Mouse (Mus musculus): ENCODE measurements around the gene Slc25a18. TPM values are rescaled to one million over a fixed set of nuclear protein-coding genes. Genes with fewer than 3 reads are reported as not detected.
"Not testable (repeated sequence)": the region's sequence is repeated elsewhere in the genome, so short reads cannot be mapped to it uniquely, and the experiment has no call there.

Gene Slc25a18
- total and polyA plus RNA-seq, 3 experiments = 0.05 TPM; not detected in 2

GRCm38 (mm10) chr6:120798019-120798418, 24.6 kb downstream of the Slc25a18 start:
- no peaks in the 10 kb centered on the region for H3K9me3 ChIP-seq (replicated peaks)
- TF ChIP-seq CTCF (IDR thresholded peaks at IDR 0.05; ENCODE audit: low read depth, low read length) (no peak), GATA1 (IDR thresholded peaks at IDR 0.05; ENCODE audit: borderline replicate concordance, low read length) (no peak), GATA2 (IDR thresholded peaks at IDR 0.05; ENCODE audit: borderline replicate concordance, low read depth, low read length) (no peak), TAL1 (conservative IDR thresholded peaks at IDR 0.05; ENCODE audit: low read depth, low read length) (no peak), POLR2AphosphoS5 (IDR thresholded peaks at IDR 0.05; ENCODE audit: insufficient replicate concordance, low read depth, low read length) (no peak)
- no peaks in the 10 kb centered on the region for H3K27me3 ChIP-seq (ENCODE audit: insufficient read depth, low read length)
- no peak for DNase-seq (ENCODE audit: low spot score)
- ATAC-seq (ENCODE audit: extremely low read depth, insufficient number of reproducible peaks, low FRiP score, poor library complexity, severe bottlenecking) = peak; percentile 51
- no peak overlapping the region for H3K4me3 ChIP-seq (ENCODE audit: low read depth, low read length)
- H3K4me1 ChIP-seq (ENCODE audit: insufficient read depth, low read depth, low read length) = peaks cover 58% of the 10 kb centered on the region
- peaks cover 99% of the 10 kb centered on the region for H3K36me3 ChIP-seq (replicated peaks)

GRCm38 (mm10) chr6:120798905-120799304, 25.5 kb downstream of the Slc25a18 start:
- DNase-seq (ENCODE audit: low spot score) (no peak), ATAC-seq (ENCODE audit: extremely low read depth, insufficient number of reproducible peaks, low FRiP score, poor library complexity, severe bottlenecking) (no peak)
- Histone ChIP-seq H3K36me3 (replicated peaks) (peaks cover 99% of the 10 kb centered on the region), H3K9me3 (replicated peaks) (no peaks in the 10 kb centered on the region), H3K27me3 (ENCODE audit: insufficient read depth, low read length) (no peaks in the 10 kb centered on the region), H3K4me3 (ENCODE audit: low read depth, low read length) (no peak overlapping the region), H3K4me1 (ENCODE audit: insufficient read depth, low read depth, low read length) (peaks cover 53% of the 10 kb centered on the region)
- no peak for TF ChIP-seq TAL1 (conservative IDR thresholded peaks at IDR 0.05; ENCODE audit: low read depth, low read length)
- no peak for TF ChIP-seq GATA2 (IDR thresholded peaks at IDR 0.05; ENCODE audit: borderline replicate concordance, low read depth, low read length)
- no peak for TF ChIP-seq GATA1 (IDR thresholded peaks at IDR 0.05; ENCODE audit: borderline replicate concordance, low read length)
- no peak for TF ChIP-seq POLR2AphosphoS5 (IDR thresholded peaks at IDR 0.05; ENCODE audit: insufficient replicate concordance, low read depth, low read length)
- TF ChIP-seq CTCF (IDR thresholded peaks at IDR 0.05; ENCODE audit: low read depth, low read length) = no peak

- peaks cover 99% of the 10 kb centered on the region for H3K36me3 ChIP-seq (replicated peaks)
- H3K9me3 ChIP-seq (replicated peaks) = no peaks in the 10 kb centered on the region
- TF ChIP-seq GATA2 (IDR thresholded peaks at IDR 0.05; ENCODE audit: borderline replicate concordance, low read depth, low read length) = no peak
- no peak for TF ChIP-seq CTCF (IDR thresholded peaks at IDR 0.05; ENCODE audit: low read depth, low read length)
- no peak for TF ChIP-seq POLR2AphosphoS5 (IDR thresholded peaks at IDR 0.05; ENCODE audit: insufficient replicate concordance, low read depth, low read length)
- no peak for TF ChIP-seq GATA1 (IDR thresholded peaks at IDR 0.05; ENCODE audit: borderline replicate concordance, low read length)
- no peak for TF ChIP-seq TAL1 (conservative IDR thresholded peaks at IDR 0.05; ENCODE audit: low read depth, low read length)
- ATAC-seq (ENCODE audit: extremely low read depth, insufficient number of reproducible peaks, low FRiP score, poor library complexity, severe bottlenecking) (no peak), DNase-seq (ENCODE audit: low spot score) (no peak)
- H3K27me3 ChIP-seq (ENCODE audit: insufficient read depth, low read length) = no peaks in the 10 kb centered on the region
- no peak overlapping the region for H3K4me3 ChIP-seq (ENCODE audit: low read depth, low read length)
- peaks cover 48% of the 10 kb centered on the region for H3K4me1 ChIP-seq (ENCODE audit: insufficient read depth, low read depth, low read length)
Measured at GRCm38 (mm10) chr6:120799581-120800041, 26.2 kb downstream of the Slc25a18 start.

GRCm38 (mm10) chr6:120806999-120807737, 33.8 kb downstream of the Slc25a18 start:
- Histone ChIP-seq H3K36me3 (replicated peaks) (peaks cover 97% of the 10 kb centered on the region), H3K9me3 (replicated peaks) (no peaks in the 10 kb centered on the region), H3K4me3 (ENCODE audit: low read depth, low read length) (no peak overlapping the region), H3K4me1 (ENCODE audit: insufficient read depth, low read depth, low read length) (peaks cover 11% of the 10 kb centered on the region), H3K27me3 (ENCODE audit: insufficient read depth, low read length) (no peaks in the 10 kb centered on the region)
- ATAC-seq (ENCODE audit: extremely low read depth, insufficient number of reproducible peaks, low FRiP score, poor library complexity, severe bottlenecking) (no peak), DNase-seq (ENCODE audit: low spot score) (no peak)
- TF ChIP-seq GATA1 (IDR thresholded peaks at IDR 0.05; ENCODE audit: borderline replicate concordance, low read length) (no peak), GATA2 (IDR thresholded peaks at IDR 0.05; ENCODE audit: borderline replicate concordance, low read depth, low read length) (no peak), CTCF (IDR thresholded peaks at IDR 0.05; ENCODE audit: low read depth, low read length) (no peak), POLR2AphosphoS5 (IDR thresholded peaks at IDR 0.05; ENCODE audit: insufficient replicate concordance, low read depth, low read length) (no peak), TAL1 (conservative IDR thresholded peaks at IDR 0.05; ENCODE audit: low read depth, low read length) (no peak)

- TF ChIP-seq CTCF (IDR thresholded peaks at IDR 0.05; ENCODE audit: low read depth, low read length) (no peak), GATA2 (IDR thresholded peaks at IDR 0.05; ENCODE audit: borderline replicate concordance, low read depth, low read length) (no peak), GATA1 (IDR thresholded peaks at IDR 0.05; ENCODE audit: borderline replicate concordance, low read length) (no peak), TAL1 (conservative IDR thresholded peaks at IDR 0.05; ENCODE audit: low read depth, low read length) (no peak), POLR2AphosphoS5 (IDR thresholded peaks at IDR 0.05; ENCODE audit: insufficient replicate concordance, low read depth, low read length) (no peak)
Measured at GRCm38 (mm10) chr6:120807738-120808081, 34.3 kb downstream of the Slc25a18 start.

GRCm38 (mm10) chr6:120811999-120812398, 38.6 kb downstream of the Slc25a18 start:
- not testable (repeated sequence) for H3K9me3 ChIP-seq (replicated peaks); H3K27me3 ChIP-seq (ENCODE audit: insufficient read depth, low read length); ATAC-seq (ENCODE audit: extremely low read depth, insufficient number of reproducible peaks, low FRiP score, poor library complexity, severe bottlenecking); H3K4me3 ChIP-seq (ENCODE audit: low read depth, low read length); DNase-seq (ENCODE audit: low spot score)
- Histone ChIP-seq H3K4me1 (ENCODE audit: insufficient read depth, low read depth, low read length) (peaks cover 11% of the 10 kb centered on the region), H3K36me3 (replicated peaks) (peaks cover 49% of the 10 kb centered on the region)

More at GRCm38 (mm10) chr6:120807738-120808081, 34.3 kb downstream of the Slc25a18 start:
- H3K4me1 ChIP-seq (ENCODE audit: insufficient read depth, low read depth, low read length) = peaks cover 11% of the 10 kb centered on the region
- no peaks in the 10 kb centered on the region for H3K9me3 ChIP-seq (replicated peaks)
- H3K4me3 ChIP-seq (ENCODE audit: low read depth, low read length) = no peak overlapping the region
- DNase-seq (ENCODE audit: low spot score) = no peak
- no peaks in the 10 kb centered on the region for H3K27me3 ChIP-seq (ENCODE audit: insufficient read depth, low read length)
- no peak for ATAC-seq (ENCODE audit: extremely low read depth, insufficient number of reproducible peaks, low FRiP score, poor library complexity, severe bottlenecking)
- H3K36me3 ChIP-seq (replicated peaks) = peaks cover 91% of the 10 kb centered on the region
